Mouse (Mus musculus) c-Kit-positive CD71-negative TER-119-negative erythroid progenitor cells, embryonic 14.5 days (primary cell): ENCODE measurements around the gene Fuz.
A peak's percentile ranks its signal among the peaks of the same experiment; 100 is the strongest.

Experiments used
- DNase-seq: peaks from one replicate; pipeline ENCODE4 v3.0.0-alpha.2; 2013; ENCODE audit warnings: low read depth

Gene Fuz

GRCm38 (mm10) chr7:44888256-44889105 is 7.4 kb upstream of the Fuz start:
- DNase-seq = no peak

- DNase-seq = no peak
Observed at GRCm38 (mm10) chr7:44890180-44890579, 5.7 kb upstream of the Fuz start.

- no peak for DNase-seq
Observed at GRCm38 (mm10) chr7:44890737-44891136, 5.1 kb upstream of the Fuz start.

- no peak for DNase-seq
Observed at GRCm38 (mm10) chr7:44891611-44892010, 4.3 kb upstream of the Fuz start.

GRCm38 (mm10) chr7:44892276-44892921 is 3.5 kb upstream of the Fuz start, which contains the start of gene Med25:
TSS of gene Med25 (minus strand) at chr7:44892712.
- peak; percentile 79 for DNase-seq

GRCm38 (mm10) chr7:44893197-44893596 is 2.7 kb upstream of the Fuz start:
- no peak for DNase-seq

- no peak for DNase-seq
Observed at GRCm38 (mm10) chr7:44894175-44894574, 1.7 kb upstream of the Fuz start.

- DNase-seq = no peak
Observed at GRCm38 (mm10) chr7:44895206-44895592, 680 bp upstream of the Fuz start.

GRCm38 (mm10) chr7:44896499-44896898 is 620 bp downstream of the Fuz start:
- DNase-seq = no peak

GRCm38 (mm10) chr7:44898607-44899006 is 2.7 kb downstream of the Fuz start:
- no peak for DNase-seq

GRCm38 (mm10) chr7:44900632-44901031 is 4.8 kb downstream of the Fuz start:
- DNase-seq = no peak

GRCm38 (mm10) chr7:44901230-44901722 is 5.4 kb downstream of the Fuz start:
- DNase-seq = no peak

- no peak for DNase-seq
Observed at GRCm38 (mm10) chr7:44905430-44905829, 9.6 kb downstream of the Fuz start.

GRCm38 (mm10) chr7:44908706-44909476 is 13.0 kb downstream of the Fuz start:
- no peak for DNase-seq

- DNase-seq = no peak
Observed at GRCm38 (mm10) chr7:44914396-44914795, 18.5 kb downstream of the Fuz start.

- no peak for DNase-seq
Observed at GRCm38 (mm10) chr7:44915314-44915713, 19.4 kb downstream of the Fuz start.

GRCm38 (mm10) chr7:44916191-44916590 is 20.3 kb downstream of the Fuz start:
- DNase-seq = no peak

- DNase-seq = no peak
Observed at GRCm38 (mm10) chr7:44916881-44917280, 21.0 kb downstream of the Fuz start.

- no peak for DNase-seq
Observed at GRCm38 (mm10) chr7:44918219-44918618, 22.3 kb downstream of the Fuz start.

GRCm38 (mm10) chr7:44919127-44919526 is 23.2 kb downstream of the Fuz start:
- no peak for DNase-seq

GRCm38 (mm10) chr7:44922530-44922929 is 26.7 kb downstream of the Fuz start:
- DNase-seq = no peak

- no peak for DNase-seq
Observed at GRCm38 (mm10) chr7:44925468-44925867, 29.6 kb downstream of the Fuz start.
